Mouse (Mus musculus) CH12.LX (cell line): Measurements from ENCODE around the gene Olfr715b. TPM values are rescaled to one million over a fixed set of nuclear protein-coding genes. Genes with fewer than 3 reads are reported as not detected.

Experiments
- DNase-seq: peaks from one replicate; pipeline ENCODE4 v3.0.0-alpha.2; 2013; ENCODE audit errors: extremely low read depth
- H3K27ac ChIP-seq: 2 replicates; pipeline ENCODE4 v1.5.1; 2012; ENCODE audit warnings: low read depth, mild to moderate bottlenecking, control low read depth, moderate library complexity; ENCODE audit not compliant: insufficient read depth
- H3K27me3 ChIP-seq: replicated peaks from 2 replicates; pipeline ENCODE3; 2012; ENCODE audit warnings: inconsistent platforms
- H3K36me3 ChIP-seq, 2 experiments: replicated peaks in 1 of 2; 2 replicates each; pipeline versions ENCODE3 to v1.6.1; 2012; ENCODE audit warnings: inconsistent platforms in 1 of 2, low read length in 1 of 2, mild to moderate bottlenecking in 1 of 2, mixed read lengths in 1 of 2, moderate library complexity in 1 of 2; ENCODE audit not compliant: control insufficient read depth in 1 of 2, insufficient read depth in 1 of 2
- H3K4me1 ChIP-seq, 2 experiments: 2 replicates each; pipeline ENCODE4 v1.6.1; 2012; ENCODE audit warnings: inconsistent platforms in 1 of 2, moderate library complexity in 1 of 2; ENCODE audit not compliant: insufficient read depth in 2 of 2, control insufficient read depth in 1 of 2
- H3K4me2 ChIP-seq: 2 replicates; pipeline ENCODE4 v1.6.1; 2012; ENCODE audit warnings: low read depth, mild to moderate bottlenecking, control low read depth; ENCODE audit not compliant: poor library complexity, insufficient read depth, severe bottlenecking
- H3K4me3 ChIP-seq, 3 experiments: fragments of 150-350 bp in 1 of 3; sonication (generic) in 1 of 3; replicated peaks in 1 of 3; 2 replicates each; pipeline versions ENCODE3 to v1.5.1; 2011 to 2012; ENCODE audit warnings: low read depth in 2 of 3, low read length in 2 of 3, mild to moderate bottlenecking in 2 of 3, moderate library complexity in 2 of 3, control low read depth in 1 of 3, improper control_type of control experiment in 1 of 3, inconsistent platforms in 1 of 3, mixed read lengths in 1 of 3; ENCODE audit not compliant: poor library complexity in 1 of 3
- H3K79me2 ChIP-seq: replicated peaks from 2 replicates; pipeline ENCODE4 v1.6.1; 2012; ENCODE audit warnings: mild to moderate bottlenecking, moderate library complexity; ENCODE audit not compliant: control insufficient read depth, poor library complexity, insufficient read depth, severe bottlenecking; ENCODE audit errors: extremely low read depth
- H3K9ac ChIP-seq: 2 replicates; pipeline ENCODE4 v1.6.1; 2012; ENCODE audit warnings: low read depth, mild to moderate bottlenecking, control low read depth, moderate library complexity; ENCODE audit not compliant: insufficient read depth
- H3K9me3 ChIP-seq: replicated peaks from 2 replicates; pipeline ENCODE3; 2012; ENCODE audit warnings: low read length, inconsistent platforms, mixed read lengths
- BHLHE40 ChIP-seq: IDR thresholded peaks from 2 replicates; pipeline ENCODE4 v1.6.1; 2011; ENCODE audit warnings: mild to moderate bottlenecking, low read depth, low read length, improper control_type of control experiment
- E2F4 ChIP-seq: IDR thresholded peaks from 2 replicates; pipeline ENCODE4 v1.6.1; 2011; ENCODE audit warnings: low read depth, low read length, improper control_type of control experiment; ENCODE audit not compliant: insufficient replicate concordance
- ELF1 ChIP-seq: IDR thresholded peaks from 2 replicates; pipeline ENCODE4 v1.6.1; 2014; ENCODE audit warnings: low read depth, mild to moderate bottlenecking, inconsistent platforms, low read length, improper control_type of control experiment
- EP300 ChIP-seq: IDR thresholded peaks from 2 replicates; pipeline ENCODE4 v1.6.1; 2011; ENCODE audit warnings: low read length, improper control_type of control experiment
- ETS1 ChIP-seq: conservative IDR thresholded peaks from 2 replicates; pipeline ENCODE4 v1.6.1; 2012; ENCODE audit warnings: low read depth, mild to moderate bottlenecking, inconsistent platforms, low read length, improper control_type of control experiment, moderate library complexity
- HCFC1 ChIP-seq: IDR thresholded peaks from 2 replicates; pipeline ENCODE4 v1.6.1; 2012; ENCODE audit warnings: low read depth, mild to moderate bottlenecking, inconsistent platforms, low read length, improper control_type of control experiment
- JUN ChIP-seq: IDR thresholded peaks from 2 replicates; pipeline ENCODE4 v1.6.1; 2011; ENCODE audit warnings: low read depth, mild to moderate bottlenecking, low read length, improper control_type of control experiment, moderate library complexity; ENCODE audit not compliant: insufficient read depth
- MAFK ChIP-seq: IDR thresholded peaks from 2 replicates; pipeline ENCODE4 v1.6.1; 2011; ENCODE audit warnings: low read length, improper control_type of control experiment; ENCODE audit not compliant: insufficient replicate concordance
- MAZ ChIP-seq: IDR thresholded peaks from 2 replicates; pipeline ENCODE4 v1.6.1; 2012; ENCODE audit warnings: low read depth, mild to moderate bottlenecking, inconsistent platforms, low read length, improper control_type of control experiment, moderate library complexity
- MEF2A ChIP-seq: IDR thresholded peaks from 2 replicates; pipeline ENCODE4 v1.6.1; 2014; ENCODE audit warnings: low read depth, mild to moderate bottlenecking, inconsistent platforms, low read length, improper control_type of control experiment, borderline replicate concordance
- MXI1 ChIP-seq: IDR thresholded peaks from 2 replicates; pipeline ENCODE4 v1.6.1; 2011; ENCODE audit warnings: mild to moderate bottlenecking, low read depth, low read length, improper control_type of control experiment
- MYC ChIP-seq: IDR thresholded peaks from 2 replicates; pipeline ENCODE4 v1.6.1; 2011; ENCODE audit warnings: low read depth, mild to moderate bottlenecking, improper control_type of control experiment, low read length
- SMC3 ChIP-seq: IDR thresholded peaks from 2 replicates; pipeline ENCODE4 v1.6.1; 2011; ENCODE audit warnings: low read depth, low read length, improper control_type of control experiment
- TBP ChIP-seq: conservative IDR thresholded peaks from 2 replicates; pipeline ENCODE4 v1.6.1; 2011; ENCODE audit warnings: low read depth, low read length, improper control_type of control experiment
- UBTF ChIP-seq: IDR thresholded peaks from 2 replicates; pipeline ENCODE4 v1.6.1; 2012; ENCODE audit warnings: low read depth, mild to moderate bottlenecking, inconsistent platforms, low read length, improper control_type of control experiment, moderate library complexity
- USF2 ChIP-seq: conservative IDR thresholded peaks from 2 replicates; pipeline ENCODE4 v1.6.1; 2011; ENCODE audit warnings: low read depth, low read length, improper control_type of control experiment
- ZC3H11A ChIP-seq: IDR thresholded peaks from 2 replicates; pipeline ENCODE4 v1.6.1; 2012; ENCODE audit warnings: low read depth, mild to moderate bottlenecking, inconsistent platforms, low read length, improper control_type of control experiment
- ZMIZ1 ChIP-seq: IDR thresholded peaks from 2 replicates; pipeline ENCODE4 v1.6.1; 2012; ENCODE audit warnings: low read depth, mild to moderate bottlenecking, inconsistent platforms, low read length, improper control_type of control experiment
- dilution Hi-C: fragments of 300-500 bp; cut with MboI; formaldehyde crosslinking; loops from 2 replicates; pipeline ENCODE4 v1.14.3; 2020; ENCODE audit warnings: low sequenced_read_pairs; ENCODE audit not compliant: extremely low pct_unique_long_range_greater_than_20kb, extremely low pct_ligation_motif_present
- in situ Hi-C: fragments of 300-500 bp; cut with MboI; formaldehyde crosslinking; loops from 3 replicates; pipeline ENCODE4 v1.14.3; 2019; ENCODE audit warnings: low sequenced_read_pairs, low pct_ligation_motif_present, low pct_unique_long_range_greater_than_20kb, mixed read lengths
- polyA plus RNA-seq: library from polyadenylated mRNA; unstranded; fragments of >175 nt; gene quantifications from 2 replicates; pipeline ENCODE4 v1.2.1, GENCODE M21; 2012; ENCODE audit warnings: low read depth; ENCODE audit not compliant: insufficient read length
- total RNA-seq, 2 experiments: library from RNA; depleted of rRNA; stranded (reverse); fragments of 300-350 nt in 1 of 2; fragments of >200 nt in 1 of 2; gene quantifications; 2 replicates each; pipeline ENCODE4 v1.2.3; 2012 to 2014

Gene Olfr715b
- total and polyA plus RNA-seq, 3 experiments = not detected

DNA sequence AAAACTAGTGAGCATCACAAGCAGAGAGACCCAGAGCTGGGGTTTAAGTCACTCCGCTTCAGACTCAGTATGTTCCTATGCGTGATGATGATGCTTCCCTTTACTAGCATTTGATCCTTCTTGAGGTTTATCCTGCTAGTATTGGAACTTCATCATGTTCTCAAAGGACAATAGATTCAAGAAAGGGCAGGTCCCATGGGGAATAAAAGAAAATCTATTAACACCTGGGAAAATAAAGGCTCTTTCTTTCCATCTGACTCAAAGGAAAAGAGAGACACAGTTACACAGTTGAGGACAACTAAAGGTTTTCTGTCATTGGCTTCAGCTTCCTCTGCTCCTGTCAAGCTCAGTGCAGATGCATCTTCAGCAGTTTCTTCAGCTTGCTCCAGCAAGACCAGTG lies 39.5 kb downstream of the Olfr715b start, which contains the start of gene Olfr714:
Gene Olfr714, plus strand, starts transcription at position 301 of the 400 bp plus-strand sequence.
- TF ChIP-seq UBTF (no peak), MYC (no peak), SMC3 (no peak), HCFC1 (no peak), JUN (no peak), MAZ (no peak), MEF2A (no peak), BHLHE40 (no peak), MXI1 (no peak), E2F4 (no peak), ETS1 (no peak), USF2 (no peak), ZC3H11A (no peak), MAFK (no peak), EP300 (no peak), ELF1 (no peak), TBP (no peak), ZMIZ1 (no peak)
- TF ChIP-seq, all 38 proteins: peak for 0
- Histone ChIP-seq H3K79me2 (no peaks in the 10 kb centered on the region), H3K4me3 (no peak within 1 kb of the TSS), H3K27me3 (no peaks in the 10 kb centered on the region), H3K9ac (no peak within 1 kb of the TSS), H3K4me2 (no peak within 1 kb of the TSS), H3K4me1 (no peaks in the 10 kb centered on the region), H3K9me3 (no peaks in the 10 kb centered on the region), H3K27ac (no peak within 1 kb of the TSS), H3K36me3 (no peaks in the 10 kb centered on the region)
- in situ Hi-C loops = no loop called here
- dilution Hi-C loops = no loop called here
- no peak for DNase-seq

Other genes starting within 250 kb of the Olfr715b start
- gene Olfr704, start 247.2 kb downstream of the Olfr715b start, total RNA-seq (2012; rRNA removed) = not detected in 2 replicates
- not detected in 2 replicates for gene Olfr704, start 247.2 kb downstream of the Olfr715b start, total RNA-seq (2014; rRNA removed)
- not detected in 2 replicates for gene Olfr704, start 247.2 kb downstream of the Olfr715b start, polyA plus RNA-seq
- gene Olfr705, start 233.5 kb downstream of the Olfr715b start, total RNA-seq (2012; rRNA removed) = not detected in 2 replicates
- gene Olfr705, start 233.5 kb downstream of the Olfr715b start, total RNA-seq (2014; rRNA removed) = not detected in 2 replicates
- gene Olfr705, start 233.5 kb downstream of the Olfr715b start, polyA plus RNA-seq = not detected in 2 replicates
- gene Olfr706, start 222.2 kb downstream of the Olfr715b start, total RNA-seq (2012; rRNA removed) = not detected in 2 replicates
- gene Olfr706, start 222.2 kb downstream of the Olfr715b start, total RNA-seq (2014; rRNA removed) = not detected in 2 replicates
- not detected in 2 replicates for gene Olfr706, start 222.2 kb downstream of the Olfr715b start, polyA plus RNA-seq
- gene Olfr707, start 209.1 kb downstream of the Olfr715b start, total RNA-seq (2012; rRNA removed) = not detected in 2 replicates
- not detected in 2 replicates for gene Olfr707, start 209.1 kb downstream of the Olfr715b start, total RNA-seq (2014; rRNA removed)
- not detected in 2 replicates for gene Olfr707, start 209.1 kb downstream of the Olfr715b start, polyA plus RNA-seq
- gene Olfr1532-ps1, start 202.4 kb downstream of the Olfr715b start, total RNA-seq (2012; rRNA removed) = not detected in 2 replicates
- not detected in 2 replicates for gene Olfr1532-ps1, start 202.4 kb downstream of the Olfr715b start, total RNA-seq (2014; rRNA removed)
- not detected in 2 replicates for gene Olfr1532-ps1, start 202.4 kb downstream of the Olfr715b start, polyA plus RNA-seq
- not detected in 2 replicates for gene Olfr709-ps1, start 178.2 kb downstream of the Olfr715b start, total RNA-seq (2012; rRNA removed)
- not detected in 2 replicates for gene Olfr709-ps1, start 178.2 kb downstream of the Olfr715b start, total RNA-seq (2014; rRNA removed)
- not detected in 2 replicates for gene Olfr709-ps1, start 178.2 kb downstream of the Olfr715b start, polyA plus RNA-seq
- gene Olfr710, start 162.1 kb downstream of the Olfr715b start, total RNA-seq (2012; rRNA removed) = not detected in 2 replicates
- gene Olfr710, start 162.1 kb downstream of the Olfr715b start, total RNA-seq (2014; rRNA removed) = not detected in 2 replicates
- not detected in 2 replicates for gene Olfr710, start 162.1 kb downstream of the Olfr715b start, polyA plus RNA-seq
- not detected in 2 replicates for gene Olfr6, start 146.4 kb downstream of the Olfr715b start, total RNA-seq (2012; rRNA removed)
- not detected in 2 replicates for gene Olfr6, start 146.4 kb downstream of the Olfr715b start, total RNA-seq (2014; rRNA removed)
- not detected in 2 replicates for gene Olfr6, start 146.4 kb downstream of the Olfr715b start, polyA plus RNA-seq
- gene Olfr711, start 134.9 kb downstream of the Olfr715b start, total RNA-seq (2012; rRNA removed) = not detected in 2 replicates
- gene Olfr711, start 134.9 kb downstream of the Olfr715b start, total RNA-seq (2014; rRNA removed) = not detected in 2 replicates
- not detected in 2 replicates for gene Olfr711, start 134.9 kb downstream of the Olfr715b start, polyA plus RNA-seq
- not detected in 2 replicates for gene Olfr2, start 104.3 kb downstream of the Olfr715b start, total RNA-seq (2012; rRNA removed)
- not detected in 2 replicates for gene Olfr2, start 104.3 kb downstream of the Olfr715b start, total RNA-seq (2014; rRNA removed)
- not detected in 2 replicates for gene Olfr2, start 104.3 kb downstream of the Olfr715b start, polyA plus RNA-seq
- not detected in 2 replicates for gene Olfr713, start 79.2 kb downstream of the Olfr715b start, total RNA-seq (2012; rRNA removed)
- gene Olfr713, start 79.2 kb downstream of the Olfr715b start, total RNA-seq (2014; rRNA removed) = not detected in 2 replicates
- gene Olfr713, start 79.2 kb downstream of the Olfr715b start, polyA plus RNA-seq = not detected in 2 replicates
- not detected in 2 replicates for gene Olfr714, start 39.4 kb downstream of the Olfr715b start, total RNA-seq (2012; rRNA removed)
- not detected in 2 replicates for gene Olfr714, start 39.4 kb downstream of the Olfr715b start, total RNA-seq (2014; rRNA removed)
- not detected in 2 replicates for gene Olfr714, start 39.4 kb downstream of the Olfr715b start, polyA plus RNA-seq
- not detected in 2 replicates for gene Olfr17, start 17.1 kb downstream of the Olfr715b start, total RNA-seq (2012; rRNA removed)
- gene Olfr17, start 17.1 kb downstream of the Olfr715b start, total RNA-seq (2014; rRNA removed) = not detected in 2 replicates
- gene Olfr17, start 17.1 kb downstream of the Olfr715b start, polyA plus RNA-seq = not detected in 2 replicates
- not detected in 2 replicates for gene Olfr715, start 20.7 kb upstream of the Olfr715b start, total RNA-seq (2012; rRNA removed)
- gene Olfr715, start 20.7 kb upstream of the Olfr715b start, total RNA-seq (2014; rRNA removed) = not detected in 2 replicates
- gene Olfr715, start 20.7 kb upstream of the Olfr715b start, polyA plus RNA-seq = not detected in 2 replicates
- gene Olfr716, start 28.0 kb upstream of the Olfr715b start, total RNA-seq (2012; rRNA removed) = not detected in 2 replicates
- gene Olfr716, start 28.0 kb upstream of the Olfr715b start, total RNA-seq (2014; rRNA removed) = not detected in 2 replicates
- not detected in 2 replicates for gene Olfr716, start 28.0 kb upstream of the Olfr715b start, polyA plus RNA-seq
- not detected in 2 replicates for gene Nlrp14, start 56.6 kb upstream of the Olfr715b start, total RNA-seq (2012; rRNA removed)
- not detected in 2 replicates for gene Nlrp14, start 56.6 kb upstream of the Olfr715b start, total RNA-seq (2014; rRNA removed)
- not detected in 2 replicates for gene Nlrp14, start 56.6 kb upstream of the Olfr715b start, polyA plus RNA-seq
- gene Rbmxl2, start 99.1 kb upstream of the Olfr715b start, total RNA-seq (2012; rRNA removed) = not detected in 2 replicates
- gene Rbmxl2, start 99.1 kb upstream of the Olfr715b start, total RNA-seq (2014; rRNA removed) = not detected in 2 replicates
- not detected in 2 replicates for gene Rbmxl2, start 99.1 kb upstream of the Olfr715b start, polyA plus RNA-seq